Mouse (Mus musculus) myocyte (in vitro differentiated cells): Measurements from ENCODE around the gene Ugt1a8.
"Not testable (repeated sequence)": the region's sequence is repeated elsewhere in the genome, so short reads cannot be mapped to it uniquely, and the experiment has no call there.

Experiments
- E2F4 ChIP-seq: IDR thresholded peaks from one replicate; pipeline ENCODE4 v1.6.1; 2011; ENCODE audit warnings: mild to moderate bottlenecking, control low read depth, moderate library complexity; ENCODE audit not compliant: insufficient read depth
- MYOD1 ChIP-seq, 3 experiments: IDR thresholded peaks; one replicate each; pipeline ENCODE4 v1.6.1; 2011; ENCODE audit warnings: control low read depth in 2 of 3, low read depth in 2 of 3, mild to moderate bottlenecking in 2 of 3, moderate library complexity in 1 of 3; ENCODE audit not compliant: insufficient read length in 2 of 3, control insufficient read depth in 1 of 3

- not testable (repeated sequence) for TF ChIP-seq MYOD1 (IDR thresholded peaks at IDR 0.05; ENCODE audit: control insufficient read depth in 1 of 3, insufficient read length in 2 of 3, low read depth in 2 of 3); E2F4
Measured at GRCm38 (mm10) chr1:88099691-88100090, 12.1 kb downstream of the Ugt1a8 start.
